Mouse (Mus musculus): ENCODE data around the gene Unc79. TPM values are rescaled to one million over a fixed set of nuclear protein-coding genes. Genes with fewer than 3 reads are reported as not detected.

Unc79 gene
- polyA plus RNA-seq, 1 experiment from 2014 or later: 0.24 TPM

DNA sequence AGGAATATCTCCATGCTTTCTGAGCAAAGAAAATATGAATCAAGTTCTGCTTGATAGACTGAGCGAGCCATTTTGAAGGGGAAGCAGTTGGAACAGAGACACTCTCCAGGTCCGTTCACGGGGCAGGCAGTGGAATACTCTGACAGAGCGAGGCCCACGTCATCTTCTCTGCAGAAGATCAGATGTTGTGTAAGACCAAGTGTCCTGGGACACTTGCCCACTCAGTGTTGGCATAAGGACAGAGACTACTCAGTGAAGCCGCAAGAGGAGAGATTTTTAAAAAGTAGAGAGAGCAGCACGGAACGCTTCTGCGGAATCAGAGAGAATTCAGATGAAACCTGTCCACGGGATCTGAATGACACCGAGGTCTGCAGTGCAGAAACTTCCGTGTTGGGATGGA, 69.5 kb downstream of the Unc79 start:
- H3K4me3 ChIP-seq (ENCODE audit: low read depth, low read length): no peak overlapping the region
- H3K27me3 ChIP-seq (replicated peaks; ENCODE audit: insufficient read depth, low read length): no peaks in the 10 kb centered on the region
- H3K27ac ChIP-seq (ENCODE audit: low read length): no peak overlapping the region
- WGBS: 87% methylated on average over 12 of the region's 12 CpGs
- H3K36me3 ChIP-seq (ENCODE audit: insufficient read depth, low read length): no peaks in the 10 kb centered on the region
- no peaks in the 10 kb centered on the region for H3K4me1 ChIP-seq (ENCODE audit: insufficient read depth, low read depth, low read length)
- TF ChIP-seq EP300 (IDR thresholded peaks at IDR 0.05) (no peak), CTCF (IDR thresholded peaks at IDR 0.05) (no peak)
- DNase-seq (ENCODE audit: low spot score): no peak
- ATAC-seq: no peak
- no peaks in the 10 kb centered on the region for H3K9me3 ChIP-seq (ENCODE audit: low read length)
- no peak overlapping the region for H3K4me2 ChIP-seq (replicated peaks; ENCODE audit: low read depth, low read length)
- no peak overlapping the region for H3K9ac ChIP-seq (replicated peaks; ENCODE audit: low read depth)

DNA sequence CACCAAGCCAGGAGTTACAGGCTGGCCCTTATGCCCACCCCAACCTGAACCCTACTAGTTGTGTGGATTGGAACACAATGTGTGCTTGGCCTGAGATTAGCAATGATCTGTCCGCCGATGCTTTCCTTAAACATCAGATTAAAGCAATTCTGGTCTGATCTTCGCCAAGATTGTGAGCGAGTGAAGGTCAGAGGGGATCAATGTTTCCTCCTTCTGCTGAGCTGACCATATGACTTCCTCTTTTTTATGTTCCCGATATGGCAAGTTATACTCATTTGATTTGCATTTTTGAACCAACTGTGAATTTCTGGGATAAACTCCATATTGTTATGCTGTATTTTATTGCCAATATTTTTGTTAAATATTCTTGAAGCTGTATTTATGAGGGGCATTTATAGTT, 88.0 kb downstream of the Unc79 start:
- no peak overlapping the region for H3K4me3 ChIP-seq (ENCODE audit: low read depth, low read length)
- no peak for DNase-seq (ENCODE audit: low spot score)
- H3K4me1 ChIP-seq (ENCODE audit: insufficient read depth, low read depth, low read length): no peaks in the 10 kb centered on the region
- WGBS: 67% methylated on average over 5 of the region's 5 CpGs
- no peak overlapping the region for H3K4me2 ChIP-seq (replicated peaks; ENCODE audit: low read depth, low read length)
- no peak for ATAC-seq
- H3K9ac ChIP-seq (replicated peaks; ENCODE audit: low read depth): no peak overlapping the region
- H3K27me3 ChIP-seq (replicated peaks; ENCODE audit: insufficient read depth, low read length): no peaks in the 10 kb centered on the region
- no peak overlapping the region for H3K27ac ChIP-seq (ENCODE audit: low read length)
- no peaks in the 10 kb centered on the region for H3K36me3 ChIP-seq (ENCODE audit: insufficient read depth, low read length)
- no peak for TF ChIP-seq EP300 (IDR thresholded peaks at IDR 0.05)
- TF ChIP-seq CTCF (IDR thresholded peaks at IDR 0.05): no peak
- H3K9me3 ChIP-seq (ENCODE audit: low read length): no peaks in the 10 kb centered on the region

- Histone ChIP-seq H3K9me3 (ENCODE audit: low read length) (no peaks in the 10 kb centered on the region), H3K4me1 (ENCODE audit: insufficient read depth, low read depth, low read length) (no peaks in the 10 kb centered on the region), H3K4me2 (replicated peaks; ENCODE audit: low read depth, low read length) (no peak overlapping the region), H3K9ac (replicated peaks; ENCODE audit: low read depth) (no peak overlapping the region), H3K27me3 (replicated peaks; ENCODE audit: insufficient read depth, low read length) (no peaks in the 10 kb centered on the region), H3K4me3 (ENCODE audit: low read depth, low read length) (no peak overlapping the region), H3K27ac (ENCODE audit: low read length) (no peak overlapping the region), H3K36me3 (ENCODE audit: insufficient read depth, low read length) (no peaks in the 10 kb centered on the region)
- DNase-seq (ENCODE audit: low spot score) (no peak), ATAC-seq (no peak)
- WGBS: 74% methylated on average over 10 of the region's 10 CpGs
- TF ChIP-seq EP300 (IDR thresholded peaks at IDR 0.05) (no peak), CTCF (IDR thresholded peaks at IDR 0.05) (no peak)
Observed at GRCm38 (mm10) chr12:103039332-103039731, 90.7 kb downstream of the Unc79 start.

GRCm38 (mm10) chr12:103040136-103040535, 91.5 kb downstream of the Unc79 start:
- DNase-seq (ENCODE audit: low spot score): peak; percentile 13
- H3K27ac ChIP-seq (ENCODE audit: low read length): no peak overlapping the region
- no peak overlapping the region for H3K4me3 ChIP-seq (ENCODE audit: low read depth, low read length)
- H3K9ac ChIP-seq (replicated peaks; ENCODE audit: low read depth): no peak overlapping the region
- no peaks in the 10 kb centered on the region for H3K36me3 ChIP-seq (ENCODE audit: insufficient read depth, low read length)
- H3K4me2 ChIP-seq (replicated peaks; ENCODE audit: low read depth, low read length): no peak overlapping the region
- no peaks in the 10 kb centered on the region for H3K27me3 ChIP-seq (replicated peaks; ENCODE audit: insufficient read depth, low read length)
- no peaks in the 10 kb centered on the region for H3K4me1 ChIP-seq (ENCODE audit: insufficient read depth, low read depth, low read length)
- WGBS: 53% methylated on average over 2 of the region's 2 CpGs
- TF ChIP-seq CTCF (IDR thresholded peaks at IDR 0.05): no peak
- TF ChIP-seq EP300 (IDR thresholded peaks at IDR 0.05): no peak
- H3K9me3 ChIP-seq (ENCODE audit: low read length): no peaks in the 10 kb centered on the region
- peak; percentile 25; the same call in 1 of the 2 replicates for ATAC-seq

- no peak overlapping the region for H3K27ac ChIP-seq (ENCODE audit: low read length)
- 85% methylated on average over 3 of the region's 3 CpGs for whole genome bisulfite sequencing
- TF ChIP-seq CTCF (IDR thresholded peaks at IDR 0.05) (no peak), EP300 (IDR thresholded peaks at IDR 0.05) (no peak)
- H3K9me3 ChIP-seq (ENCODE audit: low read length): no peaks in the 10 kb centered on the region
- no peaks in the 10 kb centered on the region for H3K36me3 ChIP-seq (ENCODE audit: insufficient read depth, low read length)
- H3K4me2 ChIP-seq (replicated peaks; ENCODE audit: low read depth, low read length): no peak overlapping the region
- no peak overlapping the region for H3K9ac ChIP-seq (replicated peaks; ENCODE audit: low read depth)
- DNase-seq (ENCODE audit: low spot score) (no peak), ATAC-seq (no peak)
- no peak overlapping the region for H3K4me3 ChIP-seq (ENCODE audit: low read depth, low read length)
- H3K27me3 ChIP-seq (replicated peaks; ENCODE audit: insufficient read depth, low read length): no peaks in the 10 kb centered on the region
- no peaks in the 10 kb centered on the region for H3K4me1 ChIP-seq (ENCODE audit: insufficient read depth, low read depth, low read length)
Observed at GRCm38 (mm10) chr12:103041401-103041800, 92.7 kb downstream of the Unc79 start.

- Histone ChIP-seq H3K4me2 (replicated peaks; ENCODE audit: low read depth, low read length) (no peak overlapping the region), H3K4me1 (ENCODE audit: insufficient read depth, low read depth, low read length) (no peaks in the 10 kb centered on the region), H3K9me3 (ENCODE audit: low read length) (no peaks in the 10 kb centered on the region), H3K9ac (replicated peaks; ENCODE audit: low read depth) (no peak overlapping the region), H3K27me3 (replicated peaks; ENCODE audit: insufficient read depth, low read length) (no peaks in the 10 kb centered on the region), H3K36me3 (ENCODE audit: insufficient read depth, low read length) (no peaks in the 10 kb centered on the region), H3K27ac (ENCODE audit: low read length) (no peak overlapping the region), H3K4me3 (ENCODE audit: low read depth, low read length) (no peak overlapping the region)
- no peak for DNase-seq (ENCODE audit: low spot score)
- WGBS: 90% methylated on average over 5 of the region's 5 CpGs
- no peak for TF ChIP-seq CTCF (IDR thresholded peaks at IDR 0.05)
- no peak for TF ChIP-seq EP300 (IDR thresholded peaks at IDR 0.05)
- ATAC-seq: no peak
Observed at GRCm38 (mm10) chr12:103042711-103043110, 94.1 kb downstream of the Unc79 start.

DNA sequence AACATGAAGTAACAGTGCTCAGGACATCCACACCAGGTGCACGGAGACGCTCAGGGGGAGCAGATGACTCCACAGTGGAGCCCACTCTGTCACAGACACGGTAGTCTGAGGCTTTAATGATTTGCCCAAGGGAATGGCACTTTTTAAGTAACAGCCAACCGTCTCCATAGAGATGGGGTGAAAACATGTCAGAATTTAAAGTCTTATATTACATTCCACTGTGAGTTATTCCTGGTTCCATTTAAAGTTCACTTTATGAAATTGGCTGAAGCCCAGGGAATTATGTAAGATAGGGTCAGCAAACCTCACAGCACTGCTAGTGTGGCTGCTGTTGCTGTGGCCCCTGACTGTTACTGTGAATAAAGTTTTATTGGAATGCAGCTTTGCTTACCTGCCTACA, 95.8 kb downstream of the Unc79 start:
- TF ChIP-seq CTCF (IDR thresholded peaks at IDR 0.05) (no peak), EP300 (IDR thresholded peaks at IDR 0.05) (no peak)
- Histone ChIP-seq H3K9ac (replicated peaks; ENCODE audit: low read depth) (no peak overlapping the region), H3K4me1 (ENCODE audit: insufficient read depth, low read depth, low read length) (no peaks in the 10 kb centered on the region), H3K27ac (ENCODE audit: low read length) (no peak overlapping the region), H3K27me3 (replicated peaks; ENCODE audit: insufficient read depth, low read length) (no peaks in the 10 kb centered on the region), H3K9me3 (ENCODE audit: low read length) (no peaks in the 10 kb centered on the region), H3K36me3 (ENCODE audit: insufficient read depth, low read length) (no peaks in the 10 kb centered on the region), H3K4me3 (ENCODE audit: low read depth, low read length) (no peak overlapping the region), H3K4me2 (replicated peaks; ENCODE audit: low read depth, low read length) (no peak overlapping the region)
- 63% methylated on average over 4 of the region's 4 CpGs for WGBS
- DNase-seq (ENCODE audit: low spot score) (no peak), ATAC-seq (no peak)
